Mouse (Mus musculus) C2C12 (cell line): ENCODE measurements around the gene Prr27.

Experiments
- CEBPB ChIP-seq: IDR thresholded peaks from one replicate; pipeline ENCODE4 v1.6.1; 2011; ENCODE audit warnings: low read depth, mild to moderate bottlenecking, control low read depth, moderate library complexity
- CTCF ChIP-seq: IDR thresholded peaks from one replicate; pipeline ENCODE4 v1.5.1; 2011; ENCODE audit not compliant: control insufficient read depth, insufficient read depth, insufficient read length
- FOSL1 ChIP-seq: IDR thresholded peaks from one replicate; pipeline ENCODE4 v1.8.0; 2011; ENCODE audit warnings: mild to moderate bottlenecking, low read length; ENCODE audit not compliant: poor library complexity, insufficient read depth, severe bottlenecking
- MAX ChIP-seq: IDR thresholded peaks from one replicate; pipeline ENCODE4 v1.6.1; 2011; ENCODE audit warnings: mild to moderate bottlenecking, control low read depth
- MYOD1 ChIP-seq: IDR thresholded peaks from one replicate; pipeline ENCODE4 v1.6.1; 2011; ENCODE audit warnings: low read depth; ENCODE audit not compliant: control insufficient read depth, insufficient read length
- MYOG ChIP-seq: IDR thresholded peaks from one replicate; pipeline ENCODE4 v1.6.1; 2011; ENCODE audit not compliant: control insufficient read depth, insufficient read length; ENCODE audit errors: extremely low read depth
- USF1 ChIP-seq: IDR thresholded peaks from one replicate; pipeline ENCODE4 v1.6.1; 2011; ENCODE audit warnings: low read depth, mild to moderate bottlenecking, control low read depth, moderate library complexity

DNA sequence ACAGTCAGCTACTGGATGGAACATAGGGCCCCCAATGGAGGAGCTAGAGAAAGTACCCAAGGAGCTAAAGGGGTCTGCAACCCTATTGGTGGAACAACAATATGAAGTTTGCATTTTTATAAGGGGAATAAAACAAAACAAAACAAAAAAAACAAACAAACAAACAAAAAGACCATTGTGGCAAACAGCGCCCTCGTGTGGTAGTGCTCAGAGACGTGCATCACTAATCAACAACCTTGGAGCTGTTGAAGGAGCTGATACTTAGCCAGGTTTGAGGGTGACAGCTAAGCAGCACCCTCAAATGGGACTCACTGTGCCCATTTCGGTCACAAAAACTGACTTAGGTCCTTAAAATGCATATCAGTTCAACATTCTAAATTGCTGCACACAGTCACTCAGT, 45.9 kb downstream of the Prr27 start:
- TF ChIP-seq CTCF (no peak), MYOG (no peak), USF1 (no peak), CEBPB (no peak), MAX (no peak), MYOD1 (no peak), FOSL1 (no peak)
